Mouse (Mus musculus) liver, embryonic 16.5 days (tissue): ENCODE data around the gene Isca2. TPM values are rescaled to one million over a fixed set of nuclear protein-coding genes. Genes with fewer than 3 reads are reported as not detected.

Source experiments
- ATAC-seq: fragments of 200-750 bp; cut with Nextera tagmentation; 2 replicates; pipeline ENCODE4 v1.8.0; 2017; ENCODE audit warnings: low read depth, mild to moderate bottlenecking, moderate number of reproducible peaks, moderate library complexity
- H3K27ac ChIP-seq: fragments of 300-500 bp; sonication (generic); 2 replicates; pipeline ENCODE4 v1.5.1; 2014; ENCODE audit warnings: mild to moderate bottlenecking, low read length
- H3K27me3 ChIP-seq: fragments of 300-500 bp; sonication (generic); 2 replicates; pipeline ENCODE4 v1.6.1; 2014; ENCODE audit warnings: low read depth, low read length, mixed read lengths; ENCODE audit not compliant: control insufficient read depth, insufficient read depth
- H3K36me3 ChIP-seq: fragments of 300-500 bp; sonication (generic); 2 replicates; pipeline ENCODE4 v1.6.1; 2014; ENCODE audit warnings: mild to moderate bottlenecking; ENCODE audit not compliant: control insufficient read depth, insufficient read depth
- H3K4me1 ChIP-seq: fragments of 300-500 bp; sonication (generic); 2 replicates; pipeline ENCODE4 v1.6.1; 2014; ENCODE audit warnings: low read depth, low read length, mixed read lengths; ENCODE audit not compliant: control insufficient read depth
- H3K4me2 ChIP-seq: fragments of 300-500 bp; sonication (generic); 2 replicates; pipeline ENCODE4 v1.6.1; 2014; ENCODE audit warnings: low read depth, low read length, mixed read lengths
- H3K4me3 ChIP-seq: fragments of 300-500 bp; sonication (generic); 2 replicates; pipeline ENCODE4 v1.5.1; 2014; ENCODE audit warnings: low read depth, mild to moderate bottlenecking, low read length
- H3K9ac ChIP-seq: fragments of 300-500 bp; sonication (generic); 2 replicates; pipeline ENCODE4 v1.6.1; 2014; ENCODE audit warnings: low read depth, low read length
- H3K9me3 ChIP-seq: fragments of 300-500 bp; sonication (generic); replicated peaks from 2 replicates; pipeline ENCODE4 v1.6.1; 2016; ENCODE audit warnings: low read length; ENCODE audit not compliant: control insufficient read depth
- WGBS: fragments of 180-500 bp; shearing (Covaris S2); extraction: QIAGEN DNeasy Blood & Tissue Kit; methylation state at CpG from one replicate; pipeline ENCODE4 v1.1.7; 2014; ENCODE audit not compliant: insufficient replicate concordance; 5-methylcytosine and 5-hydroxymethylcytosine counted together
- polyA plus RNA-seq: library from polyadenylated mRNA; unstranded; fragments of >200 nt; fragmentation: Nextera tagmentation; extraction: Ambion mirVana; gene quantifications from 2 replicates; pipeline ENCODE4 v1.2.1, GENCODE M21; 2015

Isca2 gene
- polyA plus RNA-seq, 1 experiment from 2014 or later, result 94.7 TPM

DNA sequence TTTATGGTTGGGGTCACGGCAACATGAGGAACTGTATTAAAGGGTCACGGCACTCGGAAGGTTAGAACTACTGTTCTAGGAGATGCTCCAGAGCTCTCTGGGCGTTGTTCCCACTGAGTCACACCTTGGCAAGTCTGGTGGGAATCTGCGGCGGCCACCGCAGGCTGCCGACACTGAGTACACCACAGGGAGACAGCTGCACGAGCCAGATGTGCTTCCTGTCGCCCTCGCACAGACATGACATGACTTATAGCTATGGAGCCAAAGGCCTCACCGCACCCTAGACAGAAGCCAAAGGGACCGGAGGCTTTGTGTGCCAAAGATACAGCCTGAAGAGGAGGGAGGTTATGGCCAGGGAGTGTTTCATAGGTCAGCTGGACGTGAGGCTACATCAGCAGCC, 22.4 kb upstream of the Isca2 start:
- Histone ChIP-seq H3K4me3 (no peak overlapping the region), H3K4me1 (no peaks in the 10 kb centered on the region), H3K36me3 (no peaks in the 10 kb centered on the region), H3K4me2 (no peak overlapping the region), H3K27ac (no peak overlapping the region), H3K9me3 (no peaks in the 10 kb centered on the region), H3K9ac (no peak overlapping the region), H3K27me3 (no peaks in the 10 kb centered on the region)
- 33% methylated on average over 14 of the region's 14 CpGs for WGBS
- ATAC-seq, result no peak

DNA sequence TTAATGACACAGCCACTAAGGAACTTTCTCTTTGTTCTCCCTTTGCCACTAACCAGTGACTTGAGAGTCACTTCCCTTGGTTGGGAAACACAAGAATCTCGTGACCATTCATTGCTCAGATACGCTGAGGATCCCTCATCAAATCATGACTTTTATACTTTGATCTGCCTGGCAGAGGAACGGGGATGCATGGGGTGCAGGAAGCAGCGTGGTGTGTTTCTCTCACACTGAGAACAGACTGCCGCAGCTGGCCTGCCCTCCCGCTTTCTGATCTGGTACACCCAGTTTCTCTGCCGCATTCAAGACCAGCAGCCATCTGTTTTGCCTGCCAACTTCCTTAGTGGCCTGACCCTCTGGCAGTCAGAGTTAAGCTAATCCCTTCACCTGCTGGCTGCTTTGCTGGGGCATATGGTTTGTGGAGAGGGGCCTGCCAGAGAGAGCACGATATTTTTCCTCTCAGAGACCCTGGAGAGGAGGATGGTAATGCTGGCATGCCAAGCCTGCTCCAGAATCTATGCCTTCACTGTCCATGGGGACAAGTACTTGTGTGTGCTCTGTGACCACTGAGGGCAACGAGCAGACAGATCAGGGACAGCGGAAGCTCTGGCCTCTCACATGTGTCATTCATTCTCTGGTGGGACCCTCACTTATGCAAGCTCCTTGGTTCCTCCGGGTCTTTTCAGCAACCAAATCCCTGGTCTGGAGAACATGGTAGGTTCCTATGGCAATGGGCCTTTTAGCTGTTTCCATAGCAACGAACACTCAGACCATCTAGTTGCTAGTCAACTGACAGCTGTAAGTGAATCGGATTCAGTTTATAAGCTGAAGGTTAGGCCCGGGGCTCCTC, 20.7 kb upstream of the Isca2 start:
- Histone ChIP-seq H3K27ac (peak overlapping the region; percentile 5), H3K4me1 (no peaks in the 10 kb centered on the region), H3K4me2 (no peak overlapping the region), H3K9ac (no peak overlapping the region), H3K9me3 (no peaks in the 10 kb centered on the region), H3K27me3 (no peaks in the 10 kb centered on the region), H3K4me3 (no peak overlapping the region), H3K36me3 (no peaks in the 10 kb centered on the region)
- 45% methylated on average over 14 of the region's 14 CpGs for WGBS
- ATAC-seq, result no peak

DNA sequence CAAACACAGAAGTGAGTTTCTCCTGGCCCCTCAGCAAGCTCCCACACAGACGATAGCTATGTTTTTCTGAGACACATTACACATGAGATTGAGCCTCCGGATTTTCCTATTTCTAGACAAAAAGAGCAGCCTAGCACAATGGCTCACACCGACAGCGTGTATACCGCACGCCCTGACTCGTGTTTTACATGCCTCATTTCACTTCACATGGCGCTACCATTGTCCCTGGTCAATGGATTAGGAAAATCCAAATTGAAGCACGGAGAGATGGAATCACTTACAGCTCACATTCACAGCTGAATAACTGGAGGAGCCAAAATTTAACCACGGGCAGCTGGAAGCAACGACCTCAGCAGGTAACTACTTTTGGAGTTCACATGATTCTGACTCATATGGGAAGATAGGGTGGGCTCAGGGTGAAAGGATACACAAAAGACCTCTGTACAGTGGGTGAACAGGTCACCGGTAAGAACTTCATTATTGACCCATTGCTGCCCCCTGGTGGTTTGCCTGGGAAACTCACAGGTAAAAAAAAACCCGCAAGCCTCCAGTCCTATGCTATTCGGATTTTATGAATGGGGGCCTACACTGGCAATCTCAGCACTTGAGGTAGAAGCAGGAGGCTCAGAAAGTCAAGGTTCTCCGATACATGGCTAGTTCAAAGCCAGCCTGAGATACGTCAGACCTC, 17.9 kb upstream of the Isca2 start:
- H3K36me3 ChIP-seq, result peaks cover 7% of the 10 kb centered on the region
- H3K9ac ChIP-seq, result no peak overlapping the region
- no peak for ATAC-seq
- no peak overlapping the region for H3K4me3 ChIP-seq
- 56% methylated on average over 16 of the region's 16 CpGs for WGBS
- H3K9me3 ChIP-seq, result no peaks in the 10 kb centered on the region
- no peaks in the 10 kb centered on the region for H3K27me3 ChIP-seq
- no peaks in the 10 kb centered on the region; the same call in 1 of the 2 replicates for H3K4me1 ChIP-seq
- no peak overlapping the region for H3K4me2 ChIP-seq
- no peak overlapping the region for H3K27ac ChIP-seq

DNA sequence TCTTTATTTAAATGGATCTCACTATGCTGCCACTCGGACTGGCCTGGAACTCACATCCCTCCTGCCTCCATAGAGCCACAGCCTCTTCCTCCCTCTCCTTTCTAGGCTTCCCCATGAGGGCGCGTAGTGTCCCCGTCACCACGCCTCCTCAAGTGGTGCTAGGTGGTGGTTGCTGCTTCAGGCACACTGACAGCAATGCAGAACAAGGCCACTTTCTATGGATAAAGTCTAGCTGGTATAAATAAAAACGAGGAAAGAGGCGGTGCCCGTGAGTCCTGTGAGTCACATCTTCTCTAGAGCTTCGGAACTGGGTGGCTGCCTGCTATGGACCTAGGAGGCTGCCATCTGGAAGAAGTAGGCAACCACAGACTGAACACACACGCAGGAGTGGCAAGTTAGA, 17.0 kb upstream of the Isca2 start:
- no peak overlapping the region for H3K4me3 ChIP-seq
- H3K9ac ChIP-seq, result no peak overlapping the region
- H3K36me3 ChIP-seq, result peaks cover 7% of the 10 kb centered on the region
- H3K27ac ChIP-seq, result no peak overlapping the region
- no peaks in the 10 kb centered on the region for H3K9me3 ChIP-seq
- no peaks in the 10 kb centered on the region; the same call in 1 of the 2 replicates for H3K4me1 ChIP-seq
- 83% methylated on average over 10 of the region's 10 CpGs for WGBS
- H3K27me3 ChIP-seq, result no peaks in the 10 kb centered on the region
- no peak overlapping the region for H3K4me2 ChIP-seq
- no peak for ATAC-seq

DNA sequence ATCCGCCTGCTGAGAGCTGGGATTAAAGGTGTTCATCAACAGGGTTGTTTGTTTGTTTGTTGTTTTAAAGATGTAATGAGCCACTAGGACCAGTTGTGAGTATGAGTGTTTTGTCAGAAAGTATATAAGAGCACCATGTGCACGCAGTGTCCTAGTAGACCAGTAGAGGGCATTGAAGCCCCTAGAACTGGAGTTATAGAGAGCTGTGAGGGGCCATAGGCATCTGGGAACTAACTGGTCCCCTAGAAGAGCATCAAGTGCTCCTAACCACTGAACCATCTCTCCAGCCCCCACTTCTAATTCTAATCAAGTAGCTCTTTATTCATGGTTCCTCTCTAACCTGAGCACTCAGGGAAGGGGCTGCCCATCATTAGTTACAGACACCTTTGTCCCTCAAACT, 14.0 kb upstream of the Isca2 start:
- Histone ChIP-seq H3K36me3 (peaks cover 8% of the 10 kb centered on the region), H3K9ac (no peak overlapping the region), H3K4me2 (no peak overlapping the region), H3K4me3 (no peak overlapping the region), H3K27ac (no peak overlapping the region), H3K27me3 (no peaks in the 10 kb centered on the region), H3K4me1 (no peaks in the 10 kb centered on the region; the same call in none of the 2 replicates), H3K9me3 (no peaks in the 10 kb centered on the region)
- WGBS, result 53% methylated on average over 2 of the region's 2 CpGs
- ATAC-seq, result no peak

DNA sequence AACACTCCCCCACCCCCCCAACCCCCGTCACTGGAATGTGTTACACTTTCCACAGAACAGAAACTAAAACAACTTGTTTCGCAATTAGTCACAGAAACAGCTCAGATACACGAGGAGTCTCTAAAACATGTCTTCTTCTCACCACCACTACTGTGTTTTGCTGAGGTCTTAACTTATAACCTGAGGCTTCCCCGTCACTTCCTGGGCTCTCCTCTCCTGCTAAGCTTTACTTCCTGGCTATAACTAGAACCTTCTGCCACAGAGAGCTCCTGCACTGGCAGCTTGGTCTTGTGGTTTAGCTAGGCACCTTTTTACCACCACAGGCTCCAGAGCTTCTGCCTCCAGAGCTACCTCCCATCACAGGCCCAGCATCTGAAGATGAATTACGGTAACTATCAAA, 10.5 kb upstream of the Isca2 start:
- no peak for ATAC-seq
- Histone ChIP-seq H3K27me3 (no peaks in the 10 kb centered on the region), H3K4me1 (peaks cover 2% of the 10 kb centered on the region), H3K27ac (peak overlapping the region; percentile 21), H3K9ac (no peak overlapping the region), H3K9me3 (no peaks in the 10 kb centered on the region), H3K4me3 (no peak overlapping the region), H3K4me2 (no peak overlapping the region), H3K36me3 (peaks cover 10% of the 10 kb centered on the region)
- WGBS, result 64% methylated on average over 5 of the region's 5 CpGs

DNA sequence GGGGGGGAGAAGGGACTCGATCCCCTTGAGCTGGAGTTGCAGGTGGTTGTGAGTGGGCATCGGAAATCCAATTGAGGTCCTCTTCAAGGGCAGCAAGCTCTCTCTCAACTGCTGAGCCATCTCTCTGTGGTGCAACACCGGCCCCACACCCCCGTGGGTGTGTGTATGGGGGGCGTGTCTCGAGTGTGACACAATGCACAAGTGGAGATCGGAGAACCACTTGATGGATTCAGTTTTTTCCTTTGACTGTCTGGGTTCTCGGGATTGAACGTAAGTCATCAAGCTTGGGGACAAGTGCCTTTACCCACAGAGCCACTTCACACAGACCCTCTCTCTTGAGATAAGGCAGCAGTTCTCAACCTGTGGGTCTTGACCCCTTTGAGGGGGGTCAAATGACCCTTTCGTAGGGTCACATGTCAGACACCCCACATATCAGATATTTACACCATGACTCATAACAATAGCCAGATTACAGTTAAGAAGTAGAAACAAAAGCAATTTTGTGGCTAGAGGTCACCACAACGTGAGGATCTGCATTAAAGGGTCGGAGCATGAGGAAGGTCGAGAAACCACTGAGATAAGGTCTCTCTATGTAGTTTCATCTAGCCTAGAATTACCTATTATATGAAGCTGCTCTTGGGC, 9.4 kb upstream of the Isca2 start:
- no peak for ATAC-seq
- H3K27ac ChIP-seq, result no peak overlapping the region
- H3K4me2 ChIP-seq, result no peak overlapping the region
- H3K4me3 ChIP-seq, result no peak overlapping the region
- WGBS, result 67% methylated on average over 13 of the region's 13 CpGs
- H3K9me3 ChIP-seq, result no peaks in the 10 kb centered on the region
- H3K9ac ChIP-seq, result no peak overlapping the region
- H3K36me3 ChIP-seq, result peaks cover 10% of the 10 kb centered on the region
- no peaks in the 10 kb centered on the region for H3K27me3 ChIP-seq
- H3K4me1 ChIP-seq, result peaks cover 2% of the 10 kb centered on the region

DNA sequence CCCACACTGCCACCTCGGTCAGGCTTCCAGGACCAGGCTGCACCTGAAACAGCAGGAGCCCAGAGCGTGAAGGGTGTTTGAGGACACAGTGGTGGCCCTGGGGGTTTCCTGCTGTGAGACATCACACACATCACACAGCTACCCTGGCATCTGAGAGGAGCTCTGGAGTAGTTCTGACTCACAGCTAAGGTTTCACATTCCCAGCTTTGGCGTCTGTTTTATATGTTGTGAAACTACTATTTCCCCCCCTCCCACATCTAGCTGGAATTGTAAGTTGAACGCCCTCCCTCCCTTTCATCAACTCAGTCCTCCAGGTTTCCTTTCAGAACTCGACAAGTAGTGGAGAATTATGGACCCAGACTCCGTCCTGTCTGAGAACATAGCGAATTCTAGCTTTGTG, 8.3 kb upstream of the Isca2 start:
- Histone ChIP-seq H3K9ac (no peak overlapping the region), H3K4me3 (no peak overlapping the region), H3K27ac (no peak overlapping the region), H3K27me3 (no peaks in the 10 kb centered on the region), H3K9me3 (no peaks in the 10 kb centered on the region), H3K4me2 (no peak overlapping the region), H3K36me3 (peaks cover 7% of the 10 kb centered on the region; the same call in 1 of the 2 replicates), H3K4me1 (peaks cover 7% of the 10 kb centered on the region)
- WGBS, result 82% methylated on average over 7 of the region's 7 CpGs
- no peak for ATAC-seq

DNA sequence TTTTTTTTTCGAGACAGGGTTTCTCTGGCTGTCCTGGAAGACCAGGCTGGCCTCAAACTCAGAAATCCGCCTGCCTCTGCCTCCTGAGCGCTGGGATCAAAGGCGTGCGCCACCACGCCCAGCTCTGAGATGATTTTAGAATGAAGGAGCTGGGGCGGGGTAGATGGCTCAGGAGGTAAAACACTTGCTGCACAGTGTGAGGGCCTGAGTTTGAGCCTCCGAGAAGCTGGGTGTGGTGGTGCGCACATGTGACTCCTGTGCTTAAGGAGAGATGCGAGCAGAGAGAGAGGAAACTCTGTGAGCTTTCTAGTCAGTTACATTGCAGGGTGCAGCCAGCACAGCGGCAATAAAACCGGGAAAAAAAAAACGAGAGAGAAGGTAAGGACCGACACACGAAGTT, 7.5 kb upstream of the Isca2 start:
- WGBS, result 77% methylated on average over 15 of the region's 15 CpGs

More for the DNA sequence above, 7.5 kb upstream of the Isca2 start:
- Histone ChIP-seq H3K36me3 (peaks cover 4% of the 10 kb centered on the region; the same call in 1 of the 2 replicates), H3K9me3 (no peaks in the 10 kb centered on the region), H3K27me3 (no peaks in the 10 kb centered on the region), H3K27ac (no peak overlapping the region), H3K4me3 (no peak overlapping the region), H3K4me2 (no peak overlapping the region), H3K9ac (no peak overlapping the region), H3K4me1 (peaks cover 12% of the 10 kb centered on the region)
- ATAC-seq, result no peak
